8 mouse cellular contexts compared by ENCODE assay signal in the genomic region with DNA sequence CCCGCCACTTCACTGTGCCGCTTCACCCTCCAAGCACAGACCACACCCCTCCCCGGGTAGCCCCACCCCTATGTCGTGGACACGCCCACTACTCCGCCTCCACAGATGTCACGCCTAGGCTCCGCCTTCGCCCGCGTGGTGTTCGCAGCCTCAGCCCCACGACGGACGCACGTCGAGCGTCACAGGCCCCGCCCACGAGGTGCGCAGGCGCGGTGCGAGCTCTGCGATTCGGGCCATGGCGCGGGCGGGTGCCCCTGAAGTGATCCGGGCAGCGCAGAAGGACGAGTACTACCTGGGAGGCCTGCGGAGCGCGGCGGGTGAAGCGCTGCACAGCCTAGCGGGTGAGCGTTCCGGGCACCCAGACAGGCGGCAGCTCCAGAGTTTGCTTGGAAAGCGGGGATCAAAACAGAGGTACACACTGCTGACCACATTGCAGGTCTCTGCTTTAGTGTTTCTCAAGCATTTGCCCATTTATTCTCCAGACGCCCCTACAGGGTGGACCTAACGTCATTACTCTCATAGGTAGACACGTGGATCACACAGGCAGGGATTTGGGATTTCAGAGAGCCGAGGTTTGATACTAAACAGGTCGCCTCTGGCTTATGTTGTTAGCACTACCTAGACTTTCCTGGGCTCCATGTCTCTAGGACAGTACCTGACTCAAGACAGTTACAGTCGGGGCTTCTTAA. TPM values are rescaled to one million over a fixed set of nuclear protein-coding genes. Genes with fewer than 3 reads are reported as not detected.
DNase-seq lines count a peak whose midpoint lies in the region; ATAC-seq lines count a peak whose summit lies in the region.

A gene (plus strand): TSS at position 183 of the 689 bp plus-strand sequence.

- under 1% methylated on average over 48 of the region's 48 CpGs for WGBS in heart, embryonic 14.5 days
- under 1% methylated on average over 48 of the region's 48 CpGs for WGBS in liver, embryonic 13.5 days (ENCODE audit: insufficient replicate concordance)
- under 1% methylated on average over 48 of the region's 48 CpGs for WGBS in stomach, embryonic 16.5 days

- H3K9ac ChIP-seq in heart, embryonic 14.5 days (ENCODE audit: low read length): peak within 1 kb of the TSS; percentile 90
- H3K9ac ChIP-seq in liver, embryonic 13.5 days: peak within 1 kb of the TSS; percentile 85
- H3K9ac ChIP-seq in stomach, embryonic 16.5 days (ENCODE audit: low read length): peak within 1 kb of the TSS; percentile 90

- peaks cover 40% of the 10 kb centered on the region for H3K36me3 ChIP-seq in heart, embryonic 14.5 days (ENCODE audit: control insufficient read depth, insufficient read depth, low read length)
- H3K36me3 ChIP-seq in liver, embryonic 13.5 days: peaks cover 39% of the 10 kb centered on the region
- peaks cover 17% of the 10 kb centered on the region for H3K36me3 ChIP-seq in stomach, embryonic 16.5 days (ENCODE audit: control insufficient read depth, insufficient read depth, low read length)

- no peaks in the 10 kb centered on the region for H3K27me3 ChIP-seq in heart, embryonic 14.5 days (ENCODE audit: control insufficient read depth, insufficient read depth, low read length)
- H3K27me3 ChIP-seq in liver, embryonic 13.5 days: 0 out of 2 replicates have a peak, but pooled peaks cover under 1% of the 10 kb centered on the region
- H3K27me3 ChIP-seq in stomach, embryonic 16.5 days (ENCODE audit: control insufficient read depth, insufficient read depth, low read length): no peaks in the 10 kb centered on the region

- DNase-seq in c-Kit-negative CD71-positive TER-119-positive erythroid progenitor cells, embryonic 14.5 days (ENCODE audit: low read depth, low spot score): peak; percentile 99
- DNase-seq in fibroblast of lung, adult 2 months (ENCODE audit: low read depth): peak; percentile 90
- peak; percentile 98 for DNase-seq in kidney, postnatal 14 days
- peak; percentile 99 for DNase-seq in liver, embryonic 13.5 days
- peak; percentile 99 for DNase-seq in neural tube, embryonic 10.5 days (ENCODE audit: extremely low spot score, low spot score)

- peaks cover 7 to 15% of the 10 kb centered on the region in 2 experiments; a peak in 3 of 4 replicates for H3K4me1 ChIP-seq in heart, embryonic 14.5 days (ENCODE audit: control insufficient read depth in 2 of 2, insufficient read depth in 2 of 2, low read length in 2 of 2)
- H3K4me1 ChIP-seq in liver, embryonic 13.5 days (replicated peaks): peaks cover 49% of the 10 kb centered on the region
- peaks cover 20% of the 10 kb centered on the region for H3K4me1 ChIP-seq in stomach, embryonic 16.5 days (ENCODE audit: control insufficient read depth, insufficient read depth, low read length)

- peak within 1 kb of the TSS; percentile 96 for H3K4me2 ChIP-seq in heart, embryonic 14.5 days (ENCODE audit: low read length)
- H3K4me2 ChIP-seq in liver, embryonic 13.5 days: peak within 1 kb of the TSS; percentile 87
- H3K4me2 ChIP-seq in stomach, embryonic 16.5 days (ENCODE audit: low read depth, low read length): peak within 1 kb of the TSS; percentile 89

- peak within 1 kb of the TSS; percentile 79 to 81 for H3K27ac ChIP-seq in heart, embryonic 14.5 days (replicated peaks in 1 of 2; ENCODE audit: control insufficient read depth in 1 of 2, insufficient read depth in 1 of 2, low read depth in 2 of 2, low read length in 2 of 2)
- peak within 1 kb of the TSS; percentile 85 for H3K27ac ChIP-seq in liver, embryonic 13.5 days
- peak within 1 kb of the TSS; percentile 71 for H3K27ac ChIP-seq in stomach, embryonic 16.5 days (ENCODE audit: low read length)

- peak; percentile 94 for ATAC-seq in CD4-positive, CD25-positive, alpha-beta regulatory T cell, adult 4 months
- peak; percentile 93 for ATAC-seq in heart, embryonic 14.5 days (ENCODE audit: insufficient number of reproducible peaks, insufficient read depth, low FRiP score, low read depth)
- ATAC-seq in liver, embryonic 13.5 days (ENCODE audit: low read depth): peak; percentile 93
- ATAC-seq in stomach, embryonic 16.5 days (ENCODE audit: insufficient read depth, low FRiP score): peak; percentile 92

- H3K4me3 ChIP-seq in heart, embryonic 14.5 days (ENCODE audit: control insufficient read depth in 1 of 2, insufficient read depth in 1 of 2, low read depth in 1 of 2, low read length in 2 of 2): peak within 1 kb of the TSS; percentile 76 to 92
- peak within 1 kb of the TSS; percentile 71 for H3K4me3 ChIP-seq in liver, embryonic 13.5 days (replicated peaks)
- peak within 1 kb of the TSS; percentile 78 for H3K4me3 ChIP-seq in stomach, embryonic 16.5 days (replicated peaks; ENCODE audit: low read length)

- no peaks in the 10 kb centered on the region for H3K9me3 ChIP-seq in heart, embryonic 14.5 days (ENCODE audit: control insufficient read depth, low read length)
- no peaks in the 10 kb centered on the region for H3K9me3 ChIP-seq in liver, embryonic 13.5 days (replicated peaks)
- no peaks in the 10 kb centered on the region for H3K9me3 ChIP-seq in stomach, embryonic 16.5 days (replicated peaks; ENCODE audit: control insufficient read depth, low read length)

RNA-seq across cellular contexts. Expression of the gene that starts here (rescaled TPM):
- polyA plus RNA-seq in CD4-positive, CD25-positive, alpha-beta regulatory T cell, adult 4 months (2017; shearing (Covaris generic)): 10 to 100 TPM in 1 of 2 experiments, 1 to 10 TPM in 1; 9.7 to 10.4 TPM
- polyA plus RNA-seq in heart, embryonic 14.5 days (2014; fragmentation: Nextera tagmentation; extraction: Ambion mirVana): 5.6 and 7.7 TPM in 2 replicates
- 8.5 and 8.9 TPM in 2 replicates for polyA plus RNA-seq in liver, embryonic 13.5 days (2015; fragmentation: Nextera tagmentation; extraction: Ambion mirVana)
- polyA plus RNA-seq in stomach, embryonic 16.5 days (2015; fragmentation: Nextera tagmentation; extraction: Ambion mirVana): 19.9 and 20.1 TPM in 2 replicates

Comparison
In these comparisons a context has a peak if more than half of its experiments do, and no peak if none do; other contexts are left out.
1. Peak in every context shown above with its lines: DNase-seq, ATAC-seq, H3K4me3 ChIP-seq and H3K27ac ChIP-seq.